34 mouse cellular contexts compared by ENCODE assay signal in genomic region chr6:123406918-123407665, GRCm38 (mm10). TPM values are rescaled to one million over a fixed set of nuclear protein-coding genes. Genes with fewer than 3 reads are reported as not detected.
"Had no signal": no experiment of that assay in that cellular context is flagged by ENCODE, and none has a peak within 500 bp of the region (broad histone marks: within the 10 kb centered on the region; RNA-seq: fewer than 3 reads in every experiment).

No protein-coding gene starts in this region.

RNA-seq across cellular contexts. Expression of gene Vmn2r20, which starts 10.8 kb away (rescaled TPM):
- total RNA-seq: gastrocnemius, adult 18-20 months; gastrocnemius, adult 8-10 months; gastrocnemius, postnatal 14 days; gastrocnemius, postnatal 36 days; heart, adult 2 months; heart, postnatal 14 days; heart, postnatal 36 days; hematopoietic stem cell, adult 5-6 weeks; hindbrain, postnatal 0 days; layer of hippocampus, adult 18-20 months; layer of hippocampus, adult 8-10 months; layer of hippocampus, postnatal 14 days; layer of hippocampus, postnatal 36 days; left cerebral cortex, adult 18-20 months; left cerebral cortex, adult 8-10 months; left cerebral cortex, postnatal 25 days; left cerebral cortex, postnatal 4 days had no signal
- polyA plus RNA-seq: gonadal fat pad, adult 2 months; heart, adult 2 months; heart, embryonic 11.5 days; heart, embryonic 13.5 days; heart, embryonic 15.5 days; heart, postnatal 0 days; hindbrain, embryonic 11.5 days; hindbrain, embryonic 13.5 days; hindbrain, embryonic 15.5 days; hindbrain, postnatal 0 days; intestine, embryonic 14.5 days; intestine, embryonic 16.5 days; kidney, adult 2 months; kidney, embryonic 15.5 days; kidney, postnatal 0 days; large intestine, adult 2 months; limb, embryonic 11.5 days; limb, embryonic 13.5 days; limb, embryonic 15.5 days had no signal
